Mouse (Mus musculus): ENCODE data around the gene Med13l.

The Med13l gene

GRCm38 (mm10) chr5:118655966-118656365, 95.5 kb downstream of the Med13l start:
- no peak for DNase-seq (ENCODE audit: low read depth)

- DNase-seq (ENCODE audit: low read depth) = no peak
Measured at GRCm38 (mm10) chr5:118658256-118658837, 97.9 kb downstream of the Med13l start.

GRCm38 (mm10) chr5:118659713-118660112, 99.2 kb downstream of the Med13l start:
- peak; percentile 66 for DNase-seq (ENCODE audit: low read depth)

GRCm38 (mm10) chr5:118661751-118662150, 101.3 kb downstream of the Med13l start:
- DNase-seq (ENCODE audit: low read depth) = no peak

- DNase-seq (ENCODE audit: low read depth) = peak; percentile 84
Measured at GRCm38 (mm10) chr5:118663999-118664398, 103.5 kb downstream of the Med13l start.

GRCm38 (mm10) chr5:118665023-118665422, 104.5 kb downstream of the Med13l start:
- DNase-seq (ENCODE audit: low read depth) = no peak

- no peak for DNase-seq (ENCODE audit: low read depth)
Measured at GRCm38 (mm10) chr5:118666437-118667207, 106.1 kb downstream of the Med13l start.

- DNase-seq (ENCODE audit: low read depth) = no peak
Measured at GRCm38 (mm10) chr5:118667863-118668262, 107.4 kb downstream of the Med13l start.

- DNase-seq (ENCODE audit: low read depth) = no peak
Measured at GRCm38 (mm10) chr5:118668931-118669330, 108.5 kb downstream of the Med13l start.

- DNase-seq (ENCODE audit: low read depth) = no peak
Measured at GRCm38 (mm10) chr5:118672111-118672510, 111.6 kb downstream of the Med13l start.

- no peak for DNase-seq (ENCODE audit: low read depth)
Measured at GRCm38 (mm10) chr5:118673859-118674258, 113.4 kb downstream of the Med13l start.

GRCm38 (mm10) chr5:118674321-118674720, 113.8 kb downstream of the Med13l start:
- no peak for DNase-seq (ENCODE audit: low read depth)

- peak; percentile 63 for DNase-seq (ENCODE audit: low read depth)
Measured at GRCm38 (mm10) chr5:118675697-118676096, 115.2 kb downstream of the Med13l start.

- DNase-seq (ENCODE audit: low read depth) = no peak
Measured at GRCm38 (mm10) chr5:118676151-118676918, 115.9 kb downstream of the Med13l start.

- DNase-seq (ENCODE audit: low read depth) = no peak
Measured at GRCm38 (mm10) chr5:118679283-118679835, 118.9 kb downstream of the Med13l start.

- DNase-seq (ENCODE audit: low read depth) = no peak
Measured at GRCm38 (mm10) chr5:118680853-118681252, 120.4 kb downstream of the Med13l start.

- DNase-seq (ENCODE audit: low read depth) = no peak
Measured at GRCm38 (mm10) chr5:118682007-118682406, 121.5 kb downstream of the Med13l start.

GRCm38 (mm10) chr5:118685145-118685544, 124.7 kb downstream of the Med13l start:
- DNase-seq (ENCODE audit: low read depth) = no peak

- DNase-seq (ENCODE audit: low read depth) = no peak
Measured at GRCm38 (mm10) chr5:118686021-118686420, 125.5 kb downstream of the Med13l start.

GRCm38 (mm10) chr5:118688886-118689835, 128.7 kb downstream of the Med13l start:
- DNase-seq (ENCODE audit: low read depth) = no peak

GRCm38 (mm10) chr5:118691025-118691709, 130.7 kb downstream of the Med13l start:
- no peak for DNase-seq (ENCODE audit: low read depth)
